Mouse (Mus musculus): ENCODE measurements at regions not wholly inside any gene's neighbourhood (a gene's known extent, or its start where the extent isn't known, plus 50 kb on each side); places are given as distances from the start of the nearest gene placed in this dataset.

DNA sequence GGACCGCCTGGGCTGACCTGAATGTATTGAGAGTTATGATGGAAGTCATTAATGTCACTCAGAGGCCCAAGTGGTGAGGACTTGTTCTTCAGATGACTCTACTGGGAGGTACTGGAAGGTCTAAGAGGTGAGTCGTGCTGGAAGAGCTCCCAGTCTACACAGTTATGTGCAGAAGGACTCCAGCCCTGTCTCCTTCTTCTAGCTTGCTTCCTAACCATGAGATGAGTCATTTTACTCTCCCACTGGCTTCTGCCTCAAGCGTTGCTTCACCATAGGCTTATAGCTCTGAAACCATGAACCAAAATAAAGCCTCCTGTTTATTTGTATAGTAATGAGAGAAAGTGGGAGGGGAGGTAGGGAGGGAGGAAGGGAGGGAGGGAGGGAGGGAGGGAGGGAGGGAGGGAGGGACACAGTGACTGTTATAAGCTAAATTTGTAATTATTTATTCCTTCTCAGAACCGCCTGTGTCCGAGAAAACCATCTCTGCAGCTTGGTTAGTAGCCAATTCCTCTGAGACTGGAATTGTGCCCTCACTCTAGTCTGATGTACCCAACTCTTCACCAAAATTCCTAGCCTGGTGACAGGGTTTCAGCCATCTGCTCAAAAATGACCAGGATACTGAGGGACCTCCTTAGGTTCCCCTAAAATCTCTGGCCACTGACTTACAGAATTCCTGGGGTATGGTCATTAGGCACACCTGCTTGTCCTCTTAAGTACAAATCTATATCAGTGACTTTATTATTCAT, 211.6 kb upstream of the Atp2b1 start:
- no peak for TF ChIP-seq CTCF (IDR thresholded peaks at IDR 0.05)
- ChIA-PET POLR2A (interaction anchor here (0.6 kb wide), 1 partner anchor 167 kb away, joined by 10 read pairs; no protein-coding TSS in a partner anchor), CTCF (no interaction called here)
- no peak for DNase-seq (ENCODE audit: low read depth, low spot score)
- no peak for ATAC-seq
- in situ Hi-C loops (cut with MboI; ENCODE audit: low pct_unique_long_range_greater_than_20kb): no loop called here
- no peaks in the 10 kb centered on the region for H3K27me3 ChIP-seq

DNA sequence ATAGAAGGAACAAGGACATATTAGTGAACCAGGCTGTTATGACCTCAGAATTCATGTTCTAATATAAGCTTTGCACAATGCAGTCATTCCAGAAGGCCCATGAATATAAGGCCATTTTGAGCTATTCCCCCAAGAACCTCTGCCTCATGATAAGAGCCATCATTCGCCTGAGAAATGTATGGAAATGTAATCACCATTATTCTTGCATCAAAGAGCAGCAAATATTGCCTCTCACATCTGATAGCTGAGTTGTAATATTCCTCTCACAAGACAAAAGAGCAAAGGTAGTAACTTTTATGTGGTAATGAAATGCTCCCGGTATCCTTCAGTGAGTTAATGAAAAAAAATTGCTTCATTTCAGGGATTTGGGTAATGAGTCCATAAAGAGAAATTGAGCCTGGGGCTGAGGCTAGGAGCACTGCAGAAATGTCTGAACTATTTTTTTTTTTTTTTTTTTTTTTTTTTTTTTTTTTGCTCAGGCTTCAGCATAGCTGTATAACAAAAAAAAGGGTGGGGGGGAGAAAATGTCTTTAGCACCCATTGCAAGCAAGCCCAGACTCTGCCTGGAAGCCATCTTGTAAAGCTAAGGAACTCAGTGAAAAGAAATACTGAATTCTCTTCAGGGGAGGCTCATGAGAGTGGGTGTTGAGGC, 210.4 kb upstream of the Atp2b1 start:
- ATAC-seq (no peak), DNase-seq (ENCODE audit: low read depth, low spot score) (no peak)
- no peak for TF ChIP-seq CTCF (IDR thresholded peaks at IDR 0.05)
- in situ Hi-C loops (cut with MboI; ENCODE audit: low pct_unique_long_range_greater_than_20kb): no loop called here
- ChIA-PET POLR2A (interaction anchor here (0.6 kb wide), 1 partner anchor 25 kb away, joined by 5 read pairs; no protein-coding TSS in a partner anchor), CTCF (no interaction called here)
- no peaks in the 10 kb centered on the region for H3K27me3 ChIP-seq

DNA sequence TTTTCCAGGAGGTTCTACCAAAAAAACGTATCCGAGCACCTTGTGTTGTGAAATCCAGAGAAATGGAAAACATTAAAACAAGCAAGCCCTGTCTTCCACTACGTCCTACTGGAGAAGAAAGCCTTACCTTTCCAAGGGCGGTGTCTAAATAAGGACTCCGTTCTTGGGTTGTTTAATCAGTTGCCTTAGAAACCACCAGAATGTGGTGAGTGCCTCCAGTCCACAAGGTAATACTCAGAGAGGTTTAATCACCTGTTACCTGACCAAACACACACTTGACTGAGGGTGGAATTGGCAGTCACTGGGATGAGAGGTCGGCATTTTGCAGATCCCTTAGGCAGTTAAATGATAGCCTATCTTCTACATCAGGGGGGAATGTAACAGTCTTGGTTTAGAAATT, 209.6 kb upstream of the Atp2b1 start:
- H3K27me3 ChIP-seq: no peaks in the 10 kb centered on the region
- CTCF ChIA-PET: no interaction called here
- TF ChIP-seq CTCF (IDR thresholded peaks at IDR 0.05): no peak
- ATAC-seq (no peak), DNase-seq (ENCODE audit: low read depth, low spot score) (no peak)
- in situ Hi-C loops (cut with MboI; ENCODE audit: low pct_unique_long_range_greater_than_20kb): no loop called here
- POLR2A ChIA-PET: interaction anchor here (0.6 kb wide), 1 partner anchor 26 kb away, joined by 5 read pairs; no protein-coding TSS in a partner anchor

DNA sequence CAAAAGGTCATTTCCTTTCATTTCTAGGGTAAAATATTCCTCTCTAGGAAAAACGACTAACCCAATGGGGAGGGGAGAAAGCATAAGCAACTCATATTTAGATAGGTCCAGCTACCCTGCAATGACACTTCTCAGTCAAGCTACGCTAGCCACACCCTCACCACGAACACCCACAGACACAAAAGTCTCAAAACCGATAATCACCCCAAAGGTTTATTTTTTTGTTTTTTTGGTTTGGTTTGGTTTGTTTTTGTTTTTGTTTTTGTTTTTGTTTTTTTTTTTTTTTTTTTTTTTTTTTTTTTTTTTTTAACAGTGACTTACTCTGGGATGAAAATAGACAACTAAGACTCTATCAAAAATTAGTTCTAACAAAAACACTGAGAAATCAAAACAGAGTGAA, 196.3 kb upstream of the Atp2b1 start:
- no peak for ATAC-seq
- TF ChIP-seq CTCF (IDR thresholded peaks at IDR 0.05): no peak
- ChIA-PET CTCF (no interaction called here), POLR2A (no interaction called here)
- in situ Hi-C loops (cut with MboI; ENCODE audit: low pct_unique_long_range_greater_than_20kb): no loop called here
- DNase-seq (ENCODE audit: low read depth, low spot score): no peak
- no peaks in the 10 kb centered on the region for H3K27me3 ChIP-seq

DNA sequence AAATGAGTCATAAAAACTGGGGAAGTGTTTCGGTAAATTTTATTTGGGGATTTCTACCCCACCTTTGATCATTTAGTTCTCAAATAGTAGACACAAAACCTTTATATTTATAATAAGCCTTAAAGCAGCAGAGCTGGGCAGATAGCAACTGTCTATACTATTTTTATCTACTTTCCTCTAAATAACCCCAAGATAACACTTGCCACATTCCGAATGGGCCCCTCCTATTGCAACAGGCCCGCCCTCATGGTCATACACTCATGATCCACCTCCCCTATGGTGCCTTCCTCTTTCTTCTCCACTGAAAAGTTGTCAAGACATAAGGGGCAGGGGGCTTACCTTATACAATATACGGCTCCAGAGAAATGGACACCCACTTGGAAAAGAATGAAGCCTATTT, 195.5 kb upstream of the Atp2b1 start:
- ChIA-PET CTCF (no interaction called here), POLR2A (no interaction called here)
- in situ Hi-C loops (cut with MboI; ENCODE audit: low pct_unique_long_range_greater_than_20kb): no loop called here
- no peak for DNase-seq (ENCODE audit: low read depth, low spot score)
- no peak for ATAC-seq
- TF ChIP-seq CTCF (IDR thresholded peaks at IDR 0.05): no peak
- no peaks in the 10 kb centered on the region for H3K27me3 ChIP-seq

DNA sequence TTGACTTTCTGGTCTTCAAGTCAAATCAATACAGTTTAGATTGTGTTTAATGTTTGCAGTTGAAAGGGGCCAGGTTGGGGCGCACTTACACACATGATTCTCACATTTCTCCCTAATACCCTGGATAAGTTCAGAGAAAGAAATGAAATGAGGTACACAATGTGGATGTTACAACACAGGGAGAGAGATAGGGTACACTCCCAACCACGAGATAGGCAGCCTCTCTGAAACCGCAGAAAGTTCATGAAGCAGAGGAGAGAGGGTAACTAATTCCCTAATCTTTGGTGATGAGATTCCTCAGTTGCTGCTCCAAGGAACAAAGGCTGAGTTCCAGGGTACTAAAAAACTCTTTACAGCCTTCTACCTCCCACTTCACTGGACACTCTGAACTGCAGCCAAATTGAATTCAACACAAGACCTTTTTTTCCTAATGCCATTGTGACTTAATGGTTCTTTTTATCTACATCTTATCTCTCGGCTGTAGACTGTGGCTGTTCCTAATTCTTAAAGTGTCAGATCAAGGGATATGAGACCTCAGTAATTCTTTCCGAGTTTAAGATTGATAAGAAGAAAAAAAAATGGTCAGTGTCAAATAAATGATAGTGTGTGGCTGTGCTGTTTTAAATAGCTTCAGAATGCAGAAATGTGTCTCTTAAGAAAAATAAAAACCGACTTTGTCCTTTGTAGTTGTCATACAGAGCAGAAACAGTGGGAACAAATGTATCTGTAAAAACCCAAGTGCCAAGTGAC, 193.8 kb upstream of the Atp2b1 start:
- ChIA-PET CTCF (interaction anchor here (0.9 kb wide), 1 partner anchor 15 kb away, joined by 3 read pairs; no protein-coding TSS in a partner anchor), POLR2A (no interaction called here)
- no peak for TF ChIP-seq CTCF (IDR thresholded peaks at IDR 0.05)

DNA sequence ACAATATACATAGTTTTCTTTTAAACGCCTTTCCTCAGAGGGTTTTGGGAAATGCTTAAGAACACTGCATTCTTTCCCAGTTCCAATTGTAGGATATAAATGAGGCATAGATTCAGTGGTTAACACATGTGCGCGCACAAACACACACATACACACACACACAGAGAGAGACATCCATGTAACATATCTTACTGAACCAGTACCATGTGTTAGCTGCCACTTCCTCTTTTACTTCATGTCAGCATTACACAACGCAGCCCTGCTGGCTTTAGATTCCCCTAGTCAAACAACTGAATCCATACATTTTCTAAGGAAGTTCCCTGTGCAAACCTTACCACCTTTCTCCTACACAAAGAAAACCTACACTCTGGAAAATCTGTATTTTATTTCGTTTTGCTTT, 189.1 kb upstream of the Atp2b1 start:
- TF ChIP-seq CTCF (IDR thresholded peaks at IDR 0.05): no peak
- in situ Hi-C loops (cut with MboI; ENCODE audit: low pct_unique_long_range_greater_than_20kb): no loop called here
- ATAC-seq: no peak
- ChIA-PET CTCF (no interaction called here), POLR2A (no interaction called here)
- no peaks in the 10 kb centered on the region for H3K27me3 ChIP-seq
- DNase-seq (ENCODE audit: low read depth, low spot score): no peak

More for the DNA sequence above, 193.8 kb upstream of the Atp2b1 start:
- ATAC-seq (no peak), DNase-seq (ENCODE audit: low read depth, low spot score) (no peak)
- H3K27me3 ChIP-seq: no peaks in the 10 kb centered on the region
- in situ Hi-C loops (cut with MboI; ENCODE audit: low pct_unique_long_range_greater_than_20kb): no loop called here

DNA sequence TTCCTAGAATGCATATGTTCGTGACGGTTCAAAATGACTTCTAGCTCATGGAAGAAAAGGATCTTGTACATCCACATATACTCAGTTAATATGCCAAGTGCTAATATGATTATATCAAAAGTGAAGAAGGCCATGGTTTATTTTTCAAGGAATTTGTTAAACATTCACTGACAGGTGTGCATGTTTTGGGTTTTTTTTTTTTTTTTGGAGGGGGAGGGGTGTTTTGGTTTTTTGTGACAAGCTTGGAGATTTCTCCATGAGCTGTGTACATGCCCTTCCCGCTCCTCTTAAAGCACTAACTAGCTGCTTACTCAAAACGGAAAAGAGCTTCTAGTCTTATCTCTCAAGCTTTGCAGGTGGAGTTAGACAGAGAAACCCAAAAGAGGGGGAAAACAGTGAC, 187.1 kb upstream of the Atp2b1 start:
- CTCF ChIA-PET: no interaction called here
- in situ Hi-C loops (cut with MboI; ENCODE audit: low pct_unique_long_range_greater_than_20kb): no loop called here
- POLR2A ChIA-PET: interaction anchor here (0.7 kb wide), 1 partner anchor 17 kb away, joined by 4 read pairs; no protein-coding TSS in a partner anchor
- no peaks in the 10 kb centered on the region for H3K27me3 ChIP-seq
- TF ChIP-seq CTCF (IDR thresholded peaks at IDR 0.05): no peak
- DNase-seq (ENCODE audit: low read depth, low spot score) (no peak), ATAC-seq (no peak)

DNA sequence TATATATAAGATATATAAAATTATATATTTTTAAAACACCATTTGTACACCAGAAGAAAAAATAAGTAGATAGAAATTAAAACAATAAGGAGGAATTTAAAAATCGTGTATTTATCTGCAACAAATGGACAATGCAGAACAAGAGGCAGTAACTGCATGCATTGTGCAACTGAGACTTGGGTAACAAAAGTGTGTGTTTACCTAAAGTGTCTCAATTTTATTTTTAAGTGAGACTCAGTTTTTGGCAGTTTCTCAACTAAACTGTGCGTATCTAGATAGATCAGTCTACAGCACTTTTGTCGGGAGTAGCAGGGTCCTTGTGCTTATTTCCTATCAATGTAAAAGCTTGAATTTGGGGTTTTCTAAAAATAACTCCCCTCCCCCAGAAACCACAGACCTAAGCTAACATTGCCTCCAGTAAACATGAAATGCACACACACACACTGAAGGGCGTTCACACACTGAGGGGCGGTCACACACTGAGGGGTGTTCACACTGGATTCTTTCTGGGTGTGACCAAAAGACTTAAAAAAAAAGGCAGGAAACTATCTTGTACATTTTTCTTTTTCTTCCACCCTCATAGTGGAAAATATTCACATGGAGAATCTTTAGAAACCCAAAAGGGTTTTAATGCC, 185.7 kb upstream of the Atp2b1 start:
- ChIA-PET POLR2A (no interaction called here), CTCF (no interaction called here)

DNA sequence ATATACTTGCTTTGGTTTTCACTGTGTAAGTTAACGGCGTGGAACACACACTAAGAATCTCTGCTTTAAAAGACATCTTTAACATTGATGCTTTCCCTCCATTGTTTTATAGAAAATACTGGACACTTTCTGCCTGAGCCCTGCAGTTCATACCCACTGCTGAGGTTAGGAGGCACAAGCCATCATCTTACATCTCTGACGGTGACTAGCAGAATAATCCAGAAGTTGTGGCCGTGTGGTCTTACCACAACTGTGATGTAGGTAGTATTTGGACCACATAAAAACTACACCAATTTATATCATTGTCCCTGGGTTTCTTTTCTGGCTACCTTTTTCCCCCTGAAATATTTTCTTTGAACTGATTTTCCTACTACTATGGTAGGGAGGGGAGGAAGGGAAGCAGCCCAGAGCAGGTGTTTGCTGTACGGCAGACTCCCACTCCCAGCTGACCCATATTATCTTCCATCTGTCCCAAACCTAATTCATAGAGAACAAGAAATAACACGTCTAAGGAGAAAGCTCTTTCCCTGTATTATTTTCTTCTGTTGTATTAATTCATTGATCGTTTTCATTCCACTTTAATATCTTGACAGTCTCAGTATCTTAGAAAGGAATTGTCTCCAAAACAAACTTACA, 180.1 kb upstream of the Atp2b1 start:
- POLR2A ChIA-PET: no interaction called here
- ATAC-seq (no peak), DNase-seq (ENCODE audit: low read depth, low spot score) (no peak)
- TF ChIP-seq CTCF (IDR thresholded peaks at IDR 0.05): no peak
- in situ Hi-C loops (cut with MboI; ENCODE audit: low pct_unique_long_range_greater_than_20kb): no loop called here
- CTCF ChIA-PET: no interaction called here
- H3K27me3 ChIP-seq: no peaks in the 10 kb centered on the region

More for the DNA sequence above, 185.7 kb upstream of the Atp2b1 start:
- DNase-seq (ENCODE audit: low read depth, low spot score): no peak
- TF ChIP-seq CTCF (IDR thresholded peaks at IDR 0.05): no peak
- no peaks in the 10 kb centered on the region for H3K27me3 ChIP-seq
- in situ Hi-C loops (cut with MboI; ENCODE audit: low pct_unique_long_range_greater_than_20kb): no loop called here
- ATAC-seq: no peak
